8 mouse cellular contexts compared by ENCODE assay signal in the genomic region with DNA sequence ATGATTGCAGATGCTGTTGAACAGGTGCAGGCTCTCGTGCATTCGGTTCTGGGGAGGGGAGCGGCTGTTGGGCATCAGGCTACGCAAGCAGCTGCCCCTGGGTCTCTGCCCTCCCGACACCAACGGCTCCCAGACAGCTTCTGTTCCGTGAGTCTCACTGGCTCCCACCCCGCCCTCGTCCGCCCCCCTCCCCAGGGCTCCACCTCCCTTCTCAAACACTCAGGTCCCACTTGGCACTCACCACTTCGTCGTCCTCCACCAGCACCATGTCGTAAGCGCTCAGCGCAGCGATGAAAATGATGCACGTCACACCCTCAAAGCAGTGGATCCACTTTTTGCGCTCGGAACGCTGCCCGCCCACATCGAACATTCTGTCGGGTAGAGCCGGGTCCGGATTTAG. TPM values are rescaled to one million over a fixed set of nuclear protein-coding genes. Genes with fewer than 3 reads are reported as not detected.
DNase-seq lines count a peak whose midpoint lies in the region; ATAC-seq lines count a peak whose summit lies in the region.

No protein-coding gene starts in this region.

- H3K9me3 ChIP-seq in kidney, embryonic 15.5 days (replicated peaks): no peaks in the 10 kb centered on the region
- H3K9me3 ChIP-seq in hindbrain, embryonic 16.5 days (ENCODE audit: control insufficient read depth, low read length): no peaks in the 10 kb centered on the region
- no peaks in the 10 kb centered on the region for H3K9me3 ChIP-seq in midbrain, embryonic 13.5 days

- WGBS in kidney, embryonic 15.5 days: under 1% methylated on average over 25 of the region's 25 CpGs
- under 1% methylated on average over 25 of the region's 25 CpGs for WGBS in hindbrain, embryonic 16.5 days
- WGBS in midbrain, embryonic 13.5 days: 1% methylated on average over 25 of the region's 25 CpGs

- H3K4me1 ChIP-seq in kidney, embryonic 15.5 days: peaks cover 29% of the 10 kb centered on the region
- H3K4me1 ChIP-seq in hindbrain, embryonic 16.5 days (ENCODE audit: control insufficient read depth, insufficient read depth, low read depth, low read length): peaks cover 8% of the 10 kb centered on the region
- H3K4me1 ChIP-seq in midbrain, embryonic 13.5 days (replicated peaks): peaks cover 16% of the 10 kb centered on the region

- H3K36me3 ChIP-seq in kidney, embryonic 15.5 days: no peaks in the 10 kb centered on the region
- no peaks in the 10 kb centered on the region for H3K36me3 ChIP-seq in hindbrain, embryonic 16.5 days (ENCODE audit: control insufficient read depth, insufficient read depth, low read length)
- H3K36me3 ChIP-seq in midbrain, embryonic 13.5 days: no peaks in the 10 kb centered on the region

- H3K27ac ChIP-seq in kidney, embryonic 15.5 days: no peak overlapping the region
- no peak overlapping the region for H3K27ac ChIP-seq in hindbrain, embryonic 16.5 days (ENCODE audit: low read depth, low read length)
- no peak overlapping the region for H3K27ac ChIP-seq in midbrain, embryonic 13.5 days

- DNase-seq in kidney, adult 11 months: no peak
- DNase-seq in cerebellum, postnatal 25 days: no peak
- DNase-seq in thymus, postnatal 0 days (ENCODE audit: low spot score): no peak
- no peak for DNase-seq in left cerebral cortex, postnatal 10 days (ENCODE audit: extremely low spot score in 1 of 2, low spot score in 2 of 2)

- ATAC-seq in kidney, embryonic 15.5 days (replicated peaks; ENCODE audit: low FRiP score): 0 out of 2 replicates have a peak, but pooled peaks have one; percentile 19
- peak; percentile 9; the same call in 1 of the 2 replicates for ATAC-seq in common myeloid progenitor, adult 5-6 weeks (replicated peaks; ENCODE audit: low read depth, poor library complexity, severe bottlenecking)
- ATAC-seq in hindbrain, embryonic 16.5 days: peak; percentile 29
- ATAC-seq in midbrain, embryonic 13.5 days: peak; percentile 12

- H3K4me2 ChIP-seq in kidney, embryonic 15.5 days: peak overlapping the region; percentile 71
- peak overlapping the region; percentile 61 for H3K4me2 ChIP-seq in hindbrain, embryonic 16.5 days (ENCODE audit: low read length)
- H3K4me2 ChIP-seq in midbrain, embryonic 13.5 days (replicated peaks): peak overlapping the region; percentile 63

- peak overlapping the region; percentile 36 for H3K4me3 ChIP-seq in kidney, embryonic 15.5 days (replicated peaks)
- H3K4me3 ChIP-seq in hindbrain, embryonic 16.5 days (ENCODE audit: low read length): peak overlapping the region; percentile 34
- H3K4me3 ChIP-seq in midbrain, embryonic 13.5 days (replicated peaks): peak overlapping the region; percentile 37

- H3K9ac ChIP-seq in kidney, embryonic 15.5 days: 0 out of 2 replicates have a peak overlapping the region, but pooled peaks have one; percentile 7
- H3K9ac ChIP-seq in hindbrain, embryonic 16.5 days (ENCODE audit: low read depth, low read length): peak overlapping the region; percentile 58
- peak overlapping the region; percentile 52; the same call in 1 of the 2 replicates for H3K9ac ChIP-seq in midbrain, embryonic 13.5 days (replicated peaks)

- H3K27me3 ChIP-seq in kidney, embryonic 15.5 days: peaks cover 43% of the 10 kb centered on the region
- peaks cover 17% of the 10 kb centered on the region for H3K27me3 ChIP-seq in hindbrain, embryonic 16.5 days (replicated peaks; ENCODE audit: control insufficient read depth, insufficient read depth, low read length)
- peaks cover 37% of the 10 kb centered on the region for H3K27me3 ChIP-seq in midbrain, embryonic 13.5 days

- intact Hi-C loops in left cerebral cortex, postnatal 10 days (cut with DNase I): loop anchor here (1.0 to 5.0 kb wide), 2 partner anchors 31 to 74 kb away; no protein-coding TSS in a partner anchor

RNA-seq across cellular contexts. Expression of a gene that starts 3.2 kb away (rescaled TPM):
- polyA plus RNA-seq in kidney, embryonic 15.5 days (2015; fragmentation: Nextera tagmentation; extraction: Ambion mirVana): 3.9 and 4.6 TPM in 2 replicates
- total RNA-seq in common myeloid progenitor, adult 5-6 weeks (2017): not detected in 2 replicates
- polyA plus RNA-seq in hindbrain, embryonic 16.5 days (2015; fragmentation: Nextera tagmentation; extraction: Ambion mirVana): 1.3 and 2.7 TPM in 2 replicates
- 2.4 and 2.7 TPM in 2 replicates for polyA plus RNA-seq in midbrain, embryonic 13.5 days (2015; fragmentation: Nextera tagmentation; extraction: Ambion mirVana)
- polyA plus RNA-seq in thymus, postnatal 0 days (2015; fragmentation: Nextera tagmentation; extraction: Ambion mirVana): 0.62 and 0.85 TPM in 2 replicates
- total RNA-seq in left cerebral cortex, postnatal 10 days (2021): under 1 TPM; 0.32 to 0.93 TPM

RNA-seq across cellular contexts. Expression of a gene that starts 7.0 kb away (rescaled TPM):
- polyA plus RNA-seq in kidney, embryonic 15.5 days (2015; fragmentation: Nextera tagmentation; extraction: Ambion mirVana): 7.1 and 8.1 TPM in 2 replicates
- total RNA-seq in common myeloid progenitor, adult 5-6 weeks (2017): not detected in 2 replicates
- polyA plus RNA-seq in hindbrain, embryonic 16.5 days (2015; fragmentation: Nextera tagmentation; extraction: Ambion mirVana): 53.2 and 55.0 TPM in 2 replicates
- polyA plus RNA-seq in midbrain, embryonic 13.5 days (2015; fragmentation: Nextera tagmentation; extraction: Ambion mirVana): 18.7 and 22.0 TPM in 2 replicates
- 0.60 and 1.1 TPM in 2 replicates for polyA plus RNA-seq in thymus, postnatal 0 days (2015; fragmentation: Nextera tagmentation; extraction: Ambion mirVana)
- 10 to 100 TPM; 84.1 to 90.3 TPM for total RNA-seq in left cerebral cortex, postnatal 10 days (2021)

RNA-seq across cellular contexts. Expression of a gene that starts 34.0 kb away (rescaled TPM):
- 21.3 and 23.9 TPM in 2 replicates for polyA plus RNA-seq in kidney, embryonic 15.5 days (2015; fragmentation: Nextera tagmentation; extraction: Ambion mirVana)
- total RNA-seq in common myeloid progenitor, adult 5-6 weeks (2017): 0.23 TPM in 1 of 2 replicates, not detected in the other
- 10.0 and 13.0 TPM in 2 replicates for polyA plus RNA-seq in hindbrain, embryonic 16.5 days (2015; fragmentation: Nextera tagmentation; extraction: Ambion mirVana)
- polyA plus RNA-seq in midbrain, embryonic 13.5 days (2015; fragmentation: Nextera tagmentation; extraction: Ambion mirVana): 18.9 and 24.6 TPM in 2 replicates
- 2.2 and 3.2 TPM in 2 replicates for polyA plus RNA-seq in thymus, postnatal 0 days (2015; fragmentation: Nextera tagmentation; extraction: Ambion mirVana)
- 10 to 100 TPM; 14.3 to 19.2 TPM for total RNA-seq in left cerebral cortex, postnatal 10 days (2021)

RNA-seq across cellular contexts. Expression of a gene that starts 41.1 kb away (rescaled TPM):
- polyA plus RNA-seq in kidney, embryonic 15.5 days (2015; fragmentation: Nextera tagmentation; extraction: Ambion mirVana): 403 and 424 TPM in 2 replicates
- 319 and 345 TPM in 2 replicates for total RNA-seq in common myeloid progenitor, adult 5-6 weeks (2017)
- 302 and 317 TPM in 2 replicates for polyA plus RNA-seq in hindbrain, embryonic 16.5 days (2015; fragmentation: Nextera tagmentation; extraction: Ambion mirVana)
- polyA plus RNA-seq in midbrain, embryonic 13.5 days (2015; fragmentation: Nextera tagmentation; extraction: Ambion mirVana): 399 and 416 TPM in 2 replicates
- polyA plus RNA-seq in thymus, postnatal 0 days (2015; fragmentation: Nextera tagmentation; extraction: Ambion mirVana): 466 and 479 TPM in 2 replicates
- total RNA-seq in left cerebral cortex, postnatal 10 days (2021): 100 to 1,000 TPM; 229 to 244 TPM

Comparison
In these comparisons a context has a peak if more than half of its experiments do, and no peak if none do; other contexts are left out.
1. H3K9ac ChIP-seq: peak in every context shown above with its lines; median percentile 58 in hindbrain, embryonic 16.5 days; 52 in midbrain, embryonic 13.5 days; 7 in kidney, embryonic 15.5 days.